Mouse (Mus musculus): ENCODE results near the gene Nudt6. TPM values are rescaled to one million over a fixed set of nuclear protein-coding genes. Genes with fewer than 3 reads are reported as not detected.
A peak's percentile ranks its signal among the peaks of the same experiment; 100 is the strongest.

Nudt6 gene
- 5.3 and 9.3 TPM in 2 replicates for polyA plus RNA-seq (2014; fragmentation: Nextera tagmentation; extraction: Ambion mirVana)

DNA sequence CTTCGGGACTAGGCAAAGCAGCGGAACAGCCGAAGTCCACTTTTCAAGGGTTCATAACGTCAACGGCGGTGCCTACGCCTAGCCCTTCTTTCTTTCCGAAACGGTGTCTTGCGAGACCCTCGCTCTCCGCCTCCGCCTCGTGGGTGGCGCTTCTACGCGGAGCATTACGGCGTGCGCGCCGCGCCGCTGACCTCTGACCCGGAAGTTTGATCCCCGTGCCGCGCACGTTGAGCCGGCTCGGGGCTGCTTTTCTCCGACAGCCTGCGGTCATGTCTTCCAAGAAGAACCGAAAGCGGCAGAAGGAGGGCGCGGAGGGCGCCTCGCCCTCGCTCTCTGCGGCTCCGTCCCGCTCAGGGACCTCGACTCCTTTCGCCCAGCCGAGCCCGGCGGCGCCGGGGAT, at the start of gene Nudt6:
Gene Nudt6, minus strand, starts transcription at position 140 of the 400 bp plus-strand sequence.
- H3K27me3 ChIP-seq (replicated peaks; ENCODE audit: control insufficient read depth, insufficient read depth, low read length), result no peaks in the 10 kb centered on the region

DNA sequence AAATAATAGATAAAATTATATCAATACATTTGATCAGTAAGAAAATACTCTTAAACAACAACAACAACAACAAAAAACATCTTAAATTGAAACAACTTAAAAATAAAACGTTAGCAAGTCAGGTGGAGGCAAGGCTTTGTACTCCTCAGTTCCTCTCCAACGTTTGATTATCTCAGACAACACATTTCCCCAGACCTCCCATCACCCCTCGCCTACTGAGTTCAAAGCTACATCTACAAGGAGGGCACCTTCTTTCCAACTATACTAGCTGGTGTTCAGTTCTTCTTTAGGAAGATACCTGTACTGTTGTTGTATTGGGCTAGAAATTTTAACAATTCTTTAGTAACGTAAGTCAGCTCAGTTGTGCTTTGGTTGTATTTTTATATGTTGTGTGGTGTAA, 49.3 kb upstream of the Nudt6 start:
- WGBS, result 85% methylated on average over 4 of the region's 4 CpGs
- no peaks in the 10 kb centered on the region for H3K9me3 ChIP-seq (ENCODE audit: control insufficient read depth, low read length)
- H3K4me3 ChIP-seq (ENCODE audit: low read depth, low read length), result no peak overlapping the region

More for the DNA sequence above, at the start of gene Nudt6:
- peaks cover 10% of the 10 kb centered on the region; the same call in 1 of the 2 replicates for H3K4me1 ChIP-seq (replicated peaks; ENCODE audit: control insufficient read depth, insufficient read depth, low read length)
- H3K9me3 ChIP-seq (ENCODE audit: control insufficient read depth, low read length), result no peaks in the 10 kb centered on the region
- peak within 1 kb of the TSS; percentile 83 for H3K9ac ChIP-seq (ENCODE audit: low read length)
- ATAC-seq (replicated peaks; ENCODE audit: low FRiP score, low TSS enrichment, low read depth) (peak; percentile 89), DNase-seq (ENCODE audit: low spot score) (peak; percentile 99)
- peak within 1 kb of the TSS; percentile 67 for H3K4me2 ChIP-seq (ENCODE audit: low read length)
- peak within 1 kb of the TSS; percentile 96 for H3K27ac ChIP-seq (ENCODE audit: low read depth)
- WGBS, result under 1% methylated on average over 50 of the region's 50 CpGs
- peak within 1 kb of the TSS; percentile 75 for H3K4me3 ChIP-seq (ENCODE audit: low read depth, low read length)
- H3K36me3 ChIP-seq (ENCODE audit: control insufficient read depth, insufficient read depth, low read length), result peaks cover 11% of the 10 kb centered on the region

DNA sequence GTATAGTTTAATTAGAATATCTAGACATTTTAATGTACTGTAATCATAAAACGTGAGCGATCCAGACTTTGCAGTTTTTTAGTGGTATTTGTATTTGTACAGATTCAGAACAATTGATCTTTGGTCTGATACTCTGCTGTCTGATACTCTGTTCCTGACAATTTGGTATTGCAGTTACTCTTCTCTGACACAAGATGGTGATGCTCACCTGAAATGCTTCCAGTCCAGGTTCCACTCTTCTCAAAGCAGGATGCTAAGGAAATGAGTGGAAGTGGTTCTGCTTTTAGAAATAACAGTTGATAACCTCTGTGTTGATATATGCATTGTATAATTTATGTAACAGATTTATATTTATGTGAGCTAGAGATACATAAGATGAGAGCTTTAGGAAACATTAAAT, 48.2 kb upstream of the Nudt6 start:
- H3K4me1 ChIP-seq (replicated peaks; ENCODE audit: control insufficient read depth, insufficient read depth, low read length), result no peaks in the 10 kb centered on the region
- no peak overlapping the region for H3K4me2 ChIP-seq (ENCODE audit: low read length)
- H3K4me3 ChIP-seq (ENCODE audit: low read depth, low read length), result no peak overlapping the region
- H3K27me3 ChIP-seq (replicated peaks; ENCODE audit: control insufficient read depth, insufficient read depth, low read length), result no peaks in the 10 kb centered on the region
- peaks cover 7% of the 10 kb centered on the region; the same call in 1 of the 2 replicates for H3K36me3 ChIP-seq (ENCODE audit: control insufficient read depth, insufficient read depth, low read length)
- 89% methylated on average over 2 of the region's 2 CpGs for WGBS
- H3K9me3 ChIP-seq (ENCODE audit: control insufficient read depth, low read length), result no peaks in the 10 kb centered on the region
- no peak overlapping the region for H3K9ac ChIP-seq (ENCODE audit: low read length)
- ATAC-seq (replicated peaks; ENCODE audit: low FRiP score, low TSS enrichment, low read depth) (no peak; the same call in 1 of the 2 replicates), DNase-seq (ENCODE audit: low spot score) (no peak)
- H3K27ac ChIP-seq (ENCODE audit: low read depth), result no peak overlapping the region

More for the DNA sequence above, 49.3 kb upstream of the Nudt6 start:
- ATAC-seq (replicated peaks; ENCODE audit: low FRiP score, low TSS enrichment, low read depth), result no peak
- DNase-seq (ENCODE audit: low spot score), result no peak
- no peak overlapping the region for H3K9ac ChIP-seq (ENCODE audit: low read length)
- H3K4me1 ChIP-seq (replicated peaks; ENCODE audit: control insufficient read depth, insufficient read depth, low read length), result no peaks in the 10 kb centered on the region
- no peak overlapping the region for H3K4me2 ChIP-seq (ENCODE audit: low read length)
- H3K27me3 ChIP-seq (replicated peaks; ENCODE audit: control insufficient read depth, insufficient read depth, low read length), result no peaks in the 10 kb centered on the region
- no peak overlapping the region for H3K27ac ChIP-seq (ENCODE audit: low read depth)
- H3K36me3 ChIP-seq (ENCODE audit: control insufficient read depth, insufficient read depth, low read length), result peaks cover 7% of the 10 kb centered on the region; the same call in 1 of the 2 replicates

DNA sequence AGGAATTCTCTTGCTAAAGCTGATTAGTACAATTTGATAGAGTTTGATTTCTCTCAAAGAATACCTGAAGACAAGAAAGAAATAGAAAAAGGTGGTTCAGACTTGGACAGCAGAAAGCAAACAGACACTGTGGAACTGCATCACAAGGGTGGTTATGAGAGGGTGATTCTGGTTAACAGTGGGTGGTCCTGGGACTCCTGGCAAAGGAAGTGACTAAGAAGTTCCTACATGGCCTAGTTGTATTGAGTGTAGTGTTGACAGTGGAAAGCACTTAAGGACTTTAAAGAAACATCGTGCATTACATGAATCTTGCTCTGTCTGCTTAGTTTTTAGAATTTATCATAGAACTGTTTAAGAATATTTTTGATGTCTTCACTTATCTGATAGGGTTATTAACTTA, 36.0 kb upstream of the Nudt6 start:
- Histone ChIP-seq H3K4me3 (ENCODE audit: low read depth, low read length) (no peak overlapping the region), H3K27me3 (replicated peaks; ENCODE audit: control insufficient read depth, insufficient read depth, low read length) (no peaks in the 10 kb centered on the region), H3K4me1 (replicated peaks; ENCODE audit: control insufficient read depth, insufficient read depth, low read length) (no peaks in the 10 kb centered on the region), H3K4me2 (ENCODE audit: low read length) (no peak overlapping the region), H3K9ac (ENCODE audit: low read length) (no peak overlapping the region), H3K36me3 (ENCODE audit: control insufficient read depth, insufficient read depth, low read length) (peaks cover 12% of the 10 kb centered on the region), H3K9me3 (ENCODE audit: control insufficient read depth, low read length) (no peaks in the 10 kb centered on the region), H3K27ac (ENCODE audit: low read depth) (no peak overlapping the region)
- ATAC-seq (replicated peaks; ENCODE audit: low FRiP score, low TSS enrichment, low read depth) (no peak), DNase-seq (ENCODE audit: low spot score) (no peak)
- WGBS, result 69% methylated on average over 1 of the region's 1 CpGs

DNA sequence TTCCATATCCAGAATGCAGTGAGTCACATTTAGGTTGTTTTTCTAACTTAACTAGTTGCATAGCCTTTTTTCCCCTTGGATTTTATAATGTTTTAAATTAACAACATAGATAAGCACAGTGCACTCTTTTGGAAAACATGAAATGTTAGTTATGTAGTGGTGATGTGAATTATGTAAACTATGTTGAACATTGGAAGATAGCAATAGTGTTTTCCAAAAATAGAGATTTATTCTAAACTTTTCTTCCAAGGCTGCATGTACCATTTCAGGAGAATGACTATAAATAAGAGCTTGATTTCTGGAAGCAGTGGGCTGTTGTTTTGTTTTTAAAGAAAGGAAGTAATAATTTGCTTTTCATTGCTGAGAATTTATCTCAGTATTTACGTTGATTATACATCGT, 23.4 kb upstream of the Nudt6 start:
- DNase-seq (ENCODE audit: low spot score) (no peak), ATAC-seq (replicated peaks; ENCODE audit: low FRiP score, low TSS enrichment, low read depth) (no peak)
- Histone ChIP-seq H3K36me3 (ENCODE audit: control insufficient read depth, insufficient read depth, low read length) (peaks cover 10% of the 10 kb centered on the region), H3K27me3 (replicated peaks; ENCODE audit: control insufficient read depth, insufficient read depth, low read length) (no peaks in the 10 kb centered on the region), H3K9ac (ENCODE audit: low read length) (no peak overlapping the region), H3K4me1 (replicated peaks; ENCODE audit: control insufficient read depth, insufficient read depth, low read length) (no peaks in the 10 kb centered on the region), H3K27ac (ENCODE audit: low read depth) (no peak overlapping the region), H3K9me3 (ENCODE audit: control insufficient read depth, low read length) (no peaks in the 10 kb centered on the region), H3K4me3 (ENCODE audit: low read depth, low read length) (no peak overlapping the region), H3K4me2 (ENCODE audit: low read length) (no peak overlapping the region)
- 81% methylated on average over 2 of the region's 2 CpGs for WGBS

DNA sequence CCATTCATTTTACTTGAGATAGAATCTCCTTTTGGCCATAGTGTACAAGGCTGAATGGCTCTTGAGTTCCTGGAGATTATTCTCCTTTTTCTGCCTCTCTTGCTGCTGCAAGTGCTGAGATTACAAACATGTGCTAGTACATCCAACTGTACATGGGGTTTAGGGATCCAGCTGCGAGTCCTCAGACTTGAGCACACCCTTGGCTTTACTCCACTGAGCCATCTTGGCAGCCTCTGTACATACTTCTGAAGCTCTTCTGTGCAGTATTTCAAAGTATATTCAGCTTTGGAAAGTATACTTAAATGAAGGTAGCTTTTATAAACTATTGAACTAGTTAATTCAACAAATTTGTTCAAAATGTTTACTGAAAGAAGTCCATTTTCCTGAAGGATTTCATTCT, 19.8 kb upstream of the Nudt6 start:
- H3K9ac ChIP-seq (ENCODE audit: low read length), result no peak overlapping the region
- H3K4me1 ChIP-seq (replicated peaks; ENCODE audit: control insufficient read depth, insufficient read depth, low read length), result no peaks in the 10 kb centered on the region
- H3K36me3 ChIP-seq (ENCODE audit: control insufficient read depth, insufficient read depth, low read length), result peaks cover 32% of the 10 kb centered on the region
- no peak overlapping the region for H3K27ac ChIP-seq (ENCODE audit: low read depth)
- H3K9me3 ChIP-seq (ENCODE audit: control insufficient read depth, low read length), result no peaks in the 10 kb centered on the region
- H3K4me3 ChIP-seq (ENCODE audit: low read depth, low read length), result no peak overlapping the region
- H3K4me2 ChIP-seq (ENCODE audit: low read length), result no peak overlapping the region
- WGBS, result 66% methylated on average over 1 of the region's 1 CpGs
- ATAC-seq (replicated peaks; ENCODE audit: low FRiP score, low TSS enrichment, low read depth) (no peak), DNase-seq (ENCODE audit: low spot score) (no peak)
- no peaks in the 10 kb centered on the region for H3K27me3 ChIP-seq (replicated peaks; ENCODE audit: control insufficient read depth, insufficient read depth, low read length)

DNA sequence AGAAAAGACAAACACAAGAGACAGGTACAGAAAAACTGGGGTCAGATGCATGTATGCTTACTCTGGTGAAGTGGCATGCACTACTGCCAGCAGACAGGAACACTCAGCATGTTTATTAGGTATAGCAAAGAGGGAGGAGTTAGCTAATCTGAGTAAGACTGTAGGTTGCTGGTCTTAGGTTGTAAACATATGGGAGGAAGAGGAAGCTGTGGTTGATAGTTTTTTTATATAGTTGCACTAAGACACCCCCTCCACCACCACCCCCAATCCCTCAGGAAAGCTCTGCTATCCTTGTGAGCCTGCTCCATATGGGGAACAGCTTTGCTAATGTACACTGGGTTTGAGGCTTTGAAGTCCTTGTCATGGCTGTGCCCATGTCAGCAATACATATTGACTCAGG, 10.3 kb upstream of the Nudt6 start:
- Histone ChIP-seq H3K4me1 (replicated peaks; ENCODE audit: control insufficient read depth, insufficient read depth, low read length) (no peaks in the 10 kb centered on the region), H3K9me3 (ENCODE audit: control insufficient read depth, low read length) (no peaks in the 10 kb centered on the region), H3K9ac (ENCODE audit: low read length) (no peak overlapping the region), H3K36me3 (ENCODE audit: control insufficient read depth, insufficient read depth, low read length) (peaks cover 84% of the 10 kb centered on the region), H3K4me2 (ENCODE audit: low read length) (no peak overlapping the region), H3K4me3 (ENCODE audit: low read depth, low read length) (no peak overlapping the region), H3K27me3 (replicated peaks; ENCODE audit: control insufficient read depth, insufficient read depth, low read length) (no peaks in the 10 kb centered on the region), H3K27ac (ENCODE audit: low read depth) (no peak overlapping the region)
- DNase-seq (ENCODE audit: low spot score) (no peak), ATAC-seq (replicated peaks; ENCODE audit: low FRiP score, low TSS enrichment, low read depth) (no peak)

DNA sequence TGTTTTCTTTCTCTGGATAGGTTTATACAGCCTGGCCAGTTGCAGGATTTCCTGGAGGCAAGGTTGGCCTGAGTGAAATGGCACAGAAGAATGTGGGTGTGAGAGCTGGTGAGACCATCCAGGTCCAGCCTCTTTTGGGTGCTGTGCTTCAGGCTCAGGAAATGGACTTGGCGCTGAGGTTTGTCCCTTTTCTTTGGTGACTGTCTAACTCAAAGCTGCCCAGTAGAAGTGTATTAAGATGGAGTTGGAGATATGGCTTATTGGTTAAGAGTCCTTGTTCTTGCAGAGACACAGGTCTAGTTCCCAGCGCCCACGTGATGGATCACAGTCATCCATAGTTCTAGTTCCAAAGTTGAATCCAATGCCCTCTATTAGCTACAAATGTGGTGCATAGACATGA, 6.1 kb upstream of the Nudt6 start:
- Histone ChIP-seq H3K4me3 (ENCODE audit: low read depth, low read length) (no peak overlapping the region), H3K4me1 (replicated peaks; ENCODE audit: control insufficient read depth, insufficient read depth, low read length) (peaks cover 5% of the 10 kb centered on the region; the same call in 1 of the 2 replicates), H3K36me3 (ENCODE audit: control insufficient read depth, insufficient read depth, low read length) (peaks cover 61% of the 10 kb centered on the region), H3K27me3 (replicated peaks; ENCODE audit: control insufficient read depth, insufficient read depth, low read length) (no peaks in the 10 kb centered on the region), H3K27ac (ENCODE audit: low read depth) (no peak overlapping the region), H3K9ac (ENCODE audit: low read length) (no peak overlapping the region), H3K9me3 (ENCODE audit: control insufficient read depth, low read length) (no peaks in the 10 kb centered on the region), H3K4me2 (ENCODE audit: low read length) (no peak overlapping the region)
- WGBS, result 95% methylated on average over 3 of the region's 3 CpGs
- no peak for DNase-seq (ENCODE audit: low spot score)
- ATAC-seq (replicated peaks; ENCODE audit: low FRiP score, low TSS enrichment, low read depth), result no peak

DNA sequence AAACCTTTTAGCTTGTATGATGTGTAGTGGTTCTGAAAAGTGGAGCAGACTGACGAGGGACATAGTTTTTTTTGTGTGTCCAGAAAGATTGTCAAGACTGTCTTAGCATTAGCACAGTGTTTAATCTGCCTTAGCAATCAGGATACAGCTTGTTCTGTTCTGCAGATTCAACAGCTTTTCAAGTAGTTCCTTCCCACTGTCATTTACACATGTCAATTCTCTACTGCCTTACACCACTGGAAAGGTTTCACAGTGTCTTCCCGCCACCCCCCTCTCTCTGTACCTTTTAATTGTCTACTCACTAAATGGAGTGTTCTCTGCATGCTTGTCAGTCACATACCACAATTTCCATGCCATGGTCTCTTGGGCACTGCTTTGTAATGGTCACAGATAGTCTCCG, 1.2 kb upstream of the Nudt6 start:
- DNase-seq (ENCODE audit: low spot score) (no peak), ATAC-seq (replicated peaks; ENCODE audit: low FRiP score, low TSS enrichment, low read depth) (no peak)
- Histone ChIP-seq H3K4me2 (ENCODE audit: low read length) (peak overlapping the region; percentile 67), H3K27ac (ENCODE audit: low read depth) (no peak overlapping the region), H3K27me3 (replicated peaks; ENCODE audit: control insufficient read depth, insufficient read depth, low read length) (no peaks in the 10 kb centered on the region), H3K4me3 (ENCODE audit: low read depth, low read length) (peak overlapping the region; percentile 68), H3K36me3 (ENCODE audit: control insufficient read depth, insufficient read depth, low read length) (peaks cover 20% of the 10 kb centered on the region), H3K9ac (ENCODE audit: low read length) (peak overlapping the region; percentile 83), H3K9me3 (ENCODE audit: control insufficient read depth, low read length) (no peaks in the 10 kb centered on the region), H3K4me1 (replicated peaks; ENCODE audit: control insufficient read depth, insufficient read depth, low read length) (peaks cover 10% of the 10 kb centered on the region; the same call in 1 of the 2 replicates)
- 24% methylated on average over 3 of the region's 3 CpGs for WGBS
